Mouse (Mus musculus) stomach, embryonic 14.5 days (tissue): ENCODE measurements around the gene Cd300e. TPM values are rescaled to one million over a fixed set of nuclear protein-coding genes. Genes with fewer than 3 reads are reported as not detected.

Experiments
- ATAC-seq: fragments of 200-750 bp; cut with Nextera tagmentation; 2 replicates; pipeline ENCODE4 v1.8.0; 2017; ENCODE audit warnings: low read depth, moderate TSS enrichment; ENCODE audit not compliant: insufficient number of reproducible peaks, insufficient read depth, low FRiP score
- H3K27ac ChIP-seq: fragments of 300-500 bp; sonication (generic); 2 replicates; pipeline ENCODE4 v1.5.1; 2014; ENCODE audit warnings: mild to moderate bottlenecking, low read length, moderate library complexity, mixed read lengths
- H3K27me3 ChIP-seq: fragments of 300-500 bp; sonication (generic); 2 replicates; pipeline ENCODE4 v1.6.1; 2014; ENCODE audit warnings: low read length, control low read depth, mixed read lengths; ENCODE audit not compliant: control insufficient read depth, insufficient read depth
- H3K36me3 ChIP-seq: fragments of 300-500 bp; sonication (generic); 2 replicates; pipeline ENCODE4 v1.6.1; 2014; ENCODE audit warnings: mild to moderate bottlenecking, control low read depth, low read length, moderate library complexity, mixed read lengths; ENCODE audit not compliant: control insufficient read depth, insufficient read depth
- H3K4me1 ChIP-seq: fragments of 300-500 bp; sonication (generic); 2 replicates; pipeline ENCODE4 v1.6.1; 2014; ENCODE audit warnings: low read length, control low read depth, mixed read lengths; ENCODE audit not compliant: control insufficient read depth, insufficient read depth
- H3K4me2 ChIP-seq: fragments of 300-500 bp; sonication (generic); replicated peaks from 2 replicates; pipeline ENCODE4 v1.6.1; 2014; ENCODE audit warnings: low read depth, low read length, control low read depth
- H3K4me3 ChIP-seq: fragments of 300-500 bp; sonication (generic); 2 replicates; pipeline ENCODE4 v1.5.1; 2014; ENCODE audit warnings: low read depth, low read length, control low read depth
- H3K9ac ChIP-seq: fragments of 300-500 bp; sonication (generic); replicated peaks from 2 replicates; pipeline ENCODE4 v1.6.1; 2014; ENCODE audit warnings: low read depth, mild to moderate bottlenecking, control low read depth, low read length, moderate library complexity, mixed read lengths
- H3K9me3 ChIP-seq: fragments of 300-500 bp; sonication (generic); 2 replicates; pipeline ENCODE4 v1.6.1; 2016; ENCODE audit warnings: low read depth, low read length, control low read depth; ENCODE audit not compliant: control insufficient read depth
- WGBS: fragments of 180-500 bp; shearing (Covaris S2); extraction: QIAGEN DNeasy Blood & Tissue Kit; methylation state at CpG from one replicate; pipeline ENCODE4 v1.1.7; 2014; 5-methylcytosine and 5-hydroxymethylcytosine counted together
- polyA plus RNA-seq: library from polyadenylated mRNA; unstranded; fragments of >200 nt; fragmentation: Nextera tagmentation; extraction: Ambion mirVana; gene quantifications from 2 replicates; pipeline ENCODE4 v1.2.1, GENCODE M21; 2014

Gene Cd300e
- polyA plus RNA-seq, 1 experiment from 2014 or later, result 0.12 TPM

- WGBS, result 79% methylated on average over 5 of the region's 5 CpGs
- Histone ChIP-seq H3K4me1 (no peaks in the 10 kb centered on the region), H3K27me3 (no peaks in the 10 kb centered on the region), H3K9me3 (no peaks in the 10 kb centered on the region), H3K4me3 (no peak overlapping the region), H3K27ac (no peak overlapping the region), H3K4me2 (no peak overlapping the region), H3K36me3 (no peaks in the 10 kb centered on the region), H3K9ac (no peak overlapping the region)
- no peak for ATAC-seq
These were observed 57.9 kb downstream of the Cd300e start for GRCm38 (mm10) chr11:115004070-115004469.

Other genes starting within 250 kb of the Cd300e start
- 23.5 and 27.2 TPM in 2 replicates for gene Gprc5c, start 211.0 kb downstream of the Cd300e start, polyA plus RNA-seq
- 0.90 and 1.1 TPM in 2 replicates for gene Cd300a, start 172.1 kb downstream of the Cd300e start, polyA plus RNA-seq
- gene Cd300lb, start 127.8 kb downstream of the Cd300e start, polyA plus RNA-seq, result 0.12 and 0.21 TPM in 2 replicates
- gene Cd300c, start 93.0 kb downstream of the Cd300e start, polyA plus RNA-seq, result not detected in 2 replicates
- gene Cd300ld, start 72.3 kb downstream of the Cd300e start, polyA plus RNA-seq, result 0.24 and 0.33 TPM in 2 replicates
- gene Cd300c2, start 60.3 kb downstream of the Cd300e start, polyA plus RNA-seq, result 1.8 and 2.9 TPM in 2 replicates
- gene Cd300ld2, start 46.0 kb downstream of the Cd300e start, polyA plus RNA-seq, result not detected in 2 replicates
- gene Cd300ld4, start 35.2 kb downstream of the Cd300e start, polyA plus RNA-seq, result not detected in 2 replicates
- gene Cd300ld5, start 24.4 kb downstream of the Cd300e start, polyA plus RNA-seq, result not detected in 2 replicates
- not detected in 2 replicates for gene Cd300ld3, start 13.8 kb downstream of the Cd300e start, polyA plus RNA-seq
- gene Rab37, start 29.3 kb upstream of the Cd300e start, polyA plus RNA-seq, result 1.3 and 1.5 TPM in 2 replicates
- 0.33 and 0.48 TPM in 2 replicates for gene Cd300lf, start 71.8 kb upstream of the Cd300e start, polyA plus RNA-seq
- 105 and 114 TPM in 2 replicates for gene Slc9a3r1, start 101.2 kb upstream of the Cd300e start, polyA plus RNA-seq
- 10.5 and 13.2 TPM in 2 replicates for gene Tmem104, start 125.3 kb upstream of the Cd300e start, polyA plus RNA-seq
- 18.3 and 20.1 TPM in 2 replicates for gene Nat9, start 125.7 kb upstream of the Cd300e start, polyA plus RNA-seq
- not detected in 2 replicates for gene Grin2c, start 205.1 kb upstream of the Cd300e start, polyA plus RNA-seq
- gene Fdxr, start 214.9 kb upstream of the Cd300e start, polyA plus RNA-seq, result 11.5 and 13.3 TPM in 2 replicates
- 1.3 and 1.5 TPM in 2 replicates for gene Fads6, start 235.5 kb upstream of the Cd300e start, polyA plus RNA-seq
- gene Otop2, start 245.0 kb upstream of the Cd300e start, polyA plus RNA-seq, result not detected in 2 replicates